Mouse (Mus musculus): ENCODE results near the gene Slit3.

- TF ChIP-seq CTCF (IDR thresholded peaks at IDR 0.05 in 2 of 3, conservative IDR thresholded peaks at IDR 0.05 in 1 of 3; ENCODE audit: control insufficient read depth in 1 of 3, insufficient read depth in 1 of 3, low read depth in 2 of 3, low read length in 3 of 3, poor library complexity in 1 of 3, severe bottlenecking in 1 of 3) (no peak), ZNF384 (IDR thresholded peaks at IDR 0.05; ENCODE audit: low read depth, low read length) (no peak), MAX (IDR thresholded peaks at IDR 0.05; ENCODE audit: low read length) (no peak), SMC3 (IDR thresholded peaks at IDR 0.05; ENCODE audit: low read depth, low read length) (no peak), HCFC1 (IDR thresholded peaks at IDR 0.05; ENCODE audit: low read depth, low read length) (no peak), USF2 (IDR thresholded peaks at IDR 0.05; ENCODE audit: borderline replicate concordance in 1 of 2, insufficient read depth in 1 of 2, low read depth in 1 of 2, low read length in 2 of 2) (no peak), GATA1 (IDR thresholded peaks at IDR 0.05; ENCODE audit: low read depth, low read length) (no peak), JUND (IDR thresholded peaks at IDR 0.05; ENCODE audit: low read depth, low read length) (no peak), GABPA (IDR thresholded peaks at IDR 0.05; ENCODE audit: low read depth, low read length) (no peak)
Observed at GRCm38 (mm10) chr11:35345696-35346480, 224.9 kb downstream of the Slit3 start.

Measured in MEL (cell line).